Mouse (Mus musculus): Measurements from ENCODE around the gene Ano6.

Gene Ano6

DNA sequence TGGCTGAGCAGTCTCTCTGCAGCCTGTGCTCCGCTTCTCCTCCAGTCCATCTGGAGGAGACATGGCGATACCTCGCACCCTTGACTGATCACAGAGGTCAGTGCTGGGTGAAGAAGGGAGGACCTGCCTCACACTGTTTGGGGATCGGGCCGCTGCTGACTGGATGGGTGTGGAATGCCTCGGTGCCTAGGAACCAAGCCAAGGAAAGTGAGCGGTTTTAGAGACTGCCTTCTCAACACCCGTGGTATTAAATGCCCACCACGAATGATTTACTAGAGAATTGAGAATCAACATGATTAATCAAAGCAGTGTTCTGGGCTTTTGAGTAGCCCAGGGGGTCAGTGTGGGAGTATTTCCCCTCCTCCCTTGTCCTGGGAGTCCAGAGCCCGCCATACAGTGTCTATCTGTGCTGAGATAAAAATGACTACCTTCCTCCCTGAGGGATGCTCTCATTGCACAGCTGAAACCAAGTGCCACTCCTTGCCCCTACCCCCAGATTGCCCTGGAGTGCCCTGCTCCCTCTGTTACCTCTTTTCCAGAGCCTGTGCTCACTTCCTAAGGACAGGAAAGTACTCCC is 183.5 kb downstream of the Ano6 start:
- no peak for DNase-seq (ENCODE audit: low spot score)

DNA sequence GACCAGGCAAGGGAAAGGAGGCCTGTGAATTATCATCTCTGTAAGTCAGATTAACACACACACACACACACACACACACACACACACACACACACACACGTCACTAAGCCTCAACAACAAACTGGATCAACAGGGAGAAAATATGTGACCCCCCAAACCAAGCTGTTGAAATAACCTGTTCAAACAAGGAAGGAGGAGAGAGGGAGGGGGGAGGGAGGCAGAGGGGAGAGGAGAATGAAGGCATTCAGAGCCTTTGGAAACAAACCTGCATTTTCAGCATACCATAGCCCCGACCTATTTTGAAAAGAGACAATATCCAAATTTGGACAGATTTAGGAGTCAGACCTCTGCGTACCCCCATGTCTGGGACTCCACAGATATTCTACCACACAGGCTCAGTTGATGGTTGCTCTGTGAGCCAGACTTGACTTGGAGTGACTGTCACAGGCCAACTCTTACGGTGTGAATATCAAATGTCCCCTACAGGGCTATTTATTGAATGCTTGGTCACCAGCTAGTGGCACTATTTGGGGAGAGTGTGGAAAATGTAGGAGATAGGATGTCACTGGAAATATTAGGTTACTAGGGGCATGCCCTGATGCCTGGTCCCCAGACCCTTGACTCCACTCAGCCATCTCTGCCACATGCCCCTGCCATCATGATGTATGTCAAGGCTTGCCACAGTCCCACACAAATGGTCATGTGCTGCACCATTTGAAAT is 185.7 kb downstream of the Ano6 start:
- DNase-seq (ENCODE audit: low spot score) = no peak

DNA sequence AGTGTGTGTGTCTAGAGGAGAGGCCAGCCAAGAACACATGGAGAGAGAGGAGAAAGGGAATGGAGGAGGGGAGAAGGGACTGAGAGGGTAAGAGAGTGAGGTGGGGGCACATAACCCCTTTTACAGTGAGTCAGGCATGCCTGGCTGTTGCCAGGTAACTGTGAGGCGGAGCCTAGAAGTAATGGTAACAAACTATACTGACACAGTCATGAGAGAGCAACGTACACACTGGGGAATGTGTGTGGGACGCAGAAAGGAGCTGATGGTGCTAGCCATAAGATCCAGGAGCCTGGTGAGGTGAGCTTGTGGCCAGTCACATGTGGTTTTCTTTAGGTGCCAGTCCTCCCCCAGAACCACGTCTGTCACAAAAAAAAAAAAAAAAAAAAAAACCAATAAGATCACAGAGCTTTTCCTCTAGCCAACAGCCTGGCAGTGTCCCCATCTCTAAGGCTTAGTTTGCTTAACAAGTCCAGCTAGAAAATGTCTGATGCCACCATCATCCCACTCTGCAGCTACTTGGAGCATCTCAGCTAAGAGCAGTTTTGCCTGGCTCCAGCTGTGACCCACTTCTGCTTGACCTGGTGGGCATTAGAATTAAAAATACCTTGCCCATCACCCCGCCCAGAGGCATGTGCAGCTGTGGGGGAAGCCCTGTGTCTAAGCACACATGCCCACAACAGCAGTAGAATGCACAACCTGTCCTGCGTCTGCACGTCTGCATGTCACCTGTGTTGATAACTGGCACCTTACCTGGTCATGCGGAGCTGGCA is 186.7 kb downstream of the Ano6 start:
- DNase-seq (ENCODE audit: low spot score) = no peak

DNA sequence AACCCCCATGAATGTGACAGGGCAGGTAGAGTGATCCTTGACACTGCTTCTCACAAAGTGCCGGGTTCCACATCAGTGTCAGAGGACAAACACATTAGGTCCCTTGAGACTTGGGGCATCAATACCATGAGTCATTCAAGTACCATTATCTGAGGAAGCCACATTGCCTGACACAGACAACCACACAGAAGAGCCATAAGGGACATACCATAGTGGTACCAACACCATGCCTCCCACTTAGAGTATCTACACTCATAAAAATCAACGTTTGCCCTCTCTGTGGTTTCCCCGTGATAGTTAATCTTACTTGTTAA is 187.3 kb downstream of the Ano6 start:
- DNase-seq (ENCODE audit: low spot score) = no peak

DNA sequence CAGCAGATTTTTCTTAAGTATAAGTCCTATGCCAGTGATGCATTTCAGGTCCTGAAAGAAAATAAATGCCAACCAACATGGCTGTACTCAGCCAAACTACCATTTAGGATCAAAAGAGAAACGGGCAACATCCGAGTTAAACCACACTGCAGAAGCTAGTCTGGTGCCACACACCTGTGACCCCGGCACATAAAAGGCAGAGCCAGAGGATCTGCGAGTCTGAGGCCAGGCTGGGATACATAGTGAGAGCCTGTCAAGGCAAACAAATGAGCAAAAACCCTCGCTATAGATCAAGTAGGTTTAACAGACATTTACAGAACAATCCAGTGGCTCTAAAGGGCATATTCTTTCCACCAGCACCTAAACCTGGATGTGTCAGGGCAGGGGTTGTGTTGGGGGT is 190.0 kb downstream of the Ano6 start:
- no peak for DNase-seq (ENCODE audit: low spot score)

DNA sequence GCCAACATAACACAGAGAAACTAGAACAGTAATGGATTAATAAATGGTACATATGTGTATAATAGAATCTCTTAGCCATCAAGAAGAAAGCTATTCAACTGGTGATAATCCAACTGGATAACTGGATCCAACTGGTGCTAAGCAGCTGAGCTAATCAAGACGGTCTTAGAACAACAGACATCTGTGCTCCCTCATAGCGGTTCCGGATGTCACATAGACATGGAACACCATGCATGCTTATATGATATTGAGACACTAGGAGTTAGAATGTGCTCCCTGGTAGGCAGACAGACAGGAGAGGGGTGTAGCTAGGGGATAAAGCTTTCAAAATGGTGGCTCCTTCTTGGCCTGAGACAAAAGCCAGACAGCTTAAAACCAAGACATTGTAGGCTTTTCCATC is 197.3 kb downstream of the Ano6 start:
- no peak for DNase-seq (ENCODE audit: low spot score)

DNA sequence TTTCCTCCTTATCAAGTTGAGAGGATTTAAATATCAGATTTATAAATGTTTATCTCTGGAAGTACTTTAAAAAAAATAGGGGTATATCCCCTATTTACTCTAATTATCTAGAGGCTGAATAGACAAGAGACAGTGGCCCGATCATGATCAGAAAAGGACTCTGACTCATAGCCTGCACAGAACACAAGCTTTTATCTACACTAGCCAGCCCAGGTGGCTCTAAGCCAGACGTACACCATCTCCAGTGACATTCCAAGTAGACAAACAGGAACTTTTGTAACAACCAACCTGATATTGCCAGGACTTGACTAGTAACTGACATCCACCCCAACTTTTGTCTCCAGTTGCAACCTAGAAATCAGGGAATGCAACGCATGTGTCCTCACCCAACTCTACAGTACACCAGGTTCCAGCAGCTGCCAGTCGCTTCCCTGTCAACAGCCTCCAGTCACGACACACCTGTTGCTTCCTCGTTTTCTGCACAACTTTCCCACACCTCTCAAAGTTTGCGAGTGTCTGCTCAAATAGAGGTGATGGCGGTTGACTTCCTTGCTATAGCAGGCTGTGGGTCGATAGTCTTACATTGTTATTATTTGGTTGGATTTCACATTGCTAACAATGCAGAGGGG is 199.0 kb downstream of the Ano6 start:
- no peak for DNase-seq (ENCODE audit: low spot score)

DNA sequence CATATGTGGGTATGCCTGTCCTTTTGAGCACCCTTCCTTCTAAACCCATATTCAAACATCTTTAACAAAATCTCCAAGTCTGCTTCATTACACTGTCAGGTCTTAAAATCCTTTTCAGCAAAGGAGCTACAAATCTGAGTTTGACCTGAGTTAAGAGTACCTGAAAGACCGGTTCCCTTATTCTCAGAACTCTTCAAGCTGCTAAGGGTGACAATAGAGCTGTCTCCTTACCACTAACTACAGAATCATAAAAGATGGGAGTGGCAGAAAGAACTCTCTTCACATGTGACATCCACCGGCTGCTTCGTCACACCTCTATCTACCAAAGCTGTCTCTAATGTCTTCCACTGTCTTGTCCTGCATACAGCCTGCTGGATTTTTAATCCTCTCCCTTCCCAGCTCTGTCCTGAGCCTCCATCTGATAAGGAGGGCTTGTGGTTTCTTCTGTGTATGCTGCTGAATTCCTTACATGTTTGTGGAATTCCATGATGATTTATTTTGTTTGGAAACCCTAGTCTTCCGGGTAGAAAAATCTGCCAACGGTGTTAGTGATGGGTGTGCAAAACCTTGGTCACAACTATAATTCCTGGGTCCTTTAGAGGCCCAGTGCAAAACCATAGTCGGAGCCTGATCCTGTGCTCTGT is 212.4 kb downstream of the Ano6 start:
- DNase-seq (ENCODE audit: low spot score) = no peak

DNA sequence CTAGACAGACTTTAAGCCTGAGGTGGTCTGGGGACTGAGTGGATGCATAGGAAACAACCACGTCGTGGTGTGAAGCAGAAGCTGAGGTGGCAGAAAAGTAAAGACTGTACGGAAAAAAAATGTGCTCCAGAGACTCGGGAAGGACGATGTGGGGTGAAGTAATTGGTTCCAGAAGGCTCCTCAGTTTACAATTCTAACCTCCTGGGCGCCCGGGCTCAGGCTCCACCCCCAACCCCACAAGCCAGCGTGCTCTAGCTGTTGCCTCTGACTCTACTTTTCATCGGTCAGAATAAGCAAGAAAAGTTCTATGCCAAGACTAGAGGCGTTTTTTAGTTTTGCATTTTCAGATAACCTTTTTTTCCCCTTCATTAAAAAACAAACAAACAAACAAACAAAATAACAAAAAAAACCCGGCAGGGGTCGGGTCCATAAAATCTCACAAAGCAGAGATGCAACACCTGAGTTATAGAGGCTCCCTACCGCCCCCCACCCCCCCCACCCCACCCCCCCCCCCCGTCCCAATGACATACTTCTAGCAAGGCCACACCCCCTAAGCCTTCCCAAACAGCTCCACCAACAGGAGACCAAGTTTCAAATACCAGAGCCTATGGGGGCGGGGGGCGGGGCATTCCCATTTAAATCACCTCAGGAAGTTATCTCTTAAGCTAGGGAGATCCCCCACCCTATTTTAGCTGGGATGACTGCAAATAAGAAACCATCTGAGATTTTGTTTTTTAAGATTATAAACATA is 221.2 kb downstream of the Ano6 start:
- DNase-seq (ENCODE audit: low spot score) = no peak

DNA sequence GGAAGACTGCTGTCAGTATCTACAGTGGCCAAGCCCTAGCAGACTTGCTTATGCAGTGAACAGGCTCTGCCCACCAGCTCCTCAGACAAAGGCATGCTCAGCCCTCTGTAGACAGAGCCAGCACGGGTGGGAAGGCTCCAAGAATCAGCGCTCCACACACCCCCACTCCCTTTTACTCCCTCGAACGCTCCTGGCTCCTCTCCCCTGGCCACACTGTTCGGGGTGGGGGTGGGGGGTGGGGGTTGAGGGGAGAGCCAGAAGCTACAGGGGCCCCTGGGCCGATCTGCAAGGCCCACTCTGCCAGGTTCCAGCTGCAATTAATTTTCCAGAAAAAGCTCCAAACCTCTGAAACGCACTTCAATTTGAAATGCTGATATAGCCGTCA is 221.7 kb downstream of the Ano6 start:
- DNase-seq (ENCODE audit: low spot score) = no peak

DNA sequence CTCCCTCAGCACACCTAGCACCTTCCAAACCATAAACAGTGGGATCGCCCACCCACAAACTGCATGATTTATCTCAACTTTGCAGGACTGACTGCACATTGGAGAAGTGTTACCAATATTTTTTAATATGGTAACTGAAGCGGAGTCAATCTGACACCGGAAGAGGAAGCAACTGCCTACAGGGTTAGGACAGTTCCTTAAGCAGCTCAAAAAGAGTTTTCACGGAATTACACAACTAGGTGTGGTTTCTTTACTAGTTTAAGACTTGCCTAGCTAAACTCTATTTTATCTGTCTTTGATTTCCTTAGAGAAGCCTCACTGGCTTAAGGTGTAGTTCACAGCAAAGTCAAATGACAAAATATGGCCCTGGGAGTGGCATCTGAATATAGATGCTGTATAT is 223.9 kb downstream of the Ano6 start:
- DNase-seq (ENCODE audit: low spot score) = no peak

DNA sequence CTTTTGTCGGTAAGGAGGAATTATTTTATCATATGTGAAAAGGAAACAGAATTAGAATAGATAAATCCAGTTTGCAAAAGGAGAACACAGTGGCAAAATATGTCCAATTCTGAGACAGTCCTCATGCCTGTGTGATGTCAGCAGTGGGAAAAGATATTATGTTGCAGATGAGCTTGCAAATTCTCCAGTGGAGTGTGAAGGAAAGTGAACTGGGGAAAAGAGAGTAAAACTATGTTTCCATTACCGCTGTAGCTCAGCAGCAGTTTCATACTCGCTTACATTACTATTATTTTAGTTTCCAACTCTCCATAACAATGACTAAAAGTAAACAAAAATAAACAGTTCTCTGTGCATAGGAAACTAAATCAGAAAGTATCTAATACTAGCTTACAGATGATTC is 229.8 kb downstream of the Ano6 start:
- no peak for DNase-seq (ENCODE audit: low spot score)

DNA sequence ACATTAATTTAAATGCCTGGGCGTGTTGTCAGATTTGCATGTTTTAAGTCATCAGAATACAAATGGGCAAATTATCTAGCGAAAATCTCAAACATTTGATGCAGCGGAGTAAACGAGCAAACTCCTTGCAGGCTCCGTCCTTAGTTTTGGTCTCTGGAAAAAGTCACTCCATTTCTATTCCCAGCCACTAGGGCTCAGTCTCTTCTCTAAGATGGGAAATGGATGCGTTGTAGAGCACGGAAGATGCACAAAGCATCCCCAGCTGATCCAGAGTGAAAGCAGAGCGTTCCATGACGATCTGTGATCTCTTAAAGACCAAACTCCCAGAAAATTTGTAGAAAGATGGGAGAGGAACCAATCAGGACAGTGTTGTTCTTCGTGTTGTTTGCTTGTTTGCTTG is 230.9 kb downstream of the Ano6 start:
- DNase-seq (ENCODE audit: low spot score) = no peak
